Mouse (Mus musculus): Measurements from ENCODE around the gene Csrnp1. TPM values are rescaled to one million over a fixed set of nuclear protein-coding genes. Genes with fewer than 3 reads are reported as not detected.

Gene Csrnp1
- polyA plus RNA-seq, 1 experiment, result 0.23 TPM

DNA sequence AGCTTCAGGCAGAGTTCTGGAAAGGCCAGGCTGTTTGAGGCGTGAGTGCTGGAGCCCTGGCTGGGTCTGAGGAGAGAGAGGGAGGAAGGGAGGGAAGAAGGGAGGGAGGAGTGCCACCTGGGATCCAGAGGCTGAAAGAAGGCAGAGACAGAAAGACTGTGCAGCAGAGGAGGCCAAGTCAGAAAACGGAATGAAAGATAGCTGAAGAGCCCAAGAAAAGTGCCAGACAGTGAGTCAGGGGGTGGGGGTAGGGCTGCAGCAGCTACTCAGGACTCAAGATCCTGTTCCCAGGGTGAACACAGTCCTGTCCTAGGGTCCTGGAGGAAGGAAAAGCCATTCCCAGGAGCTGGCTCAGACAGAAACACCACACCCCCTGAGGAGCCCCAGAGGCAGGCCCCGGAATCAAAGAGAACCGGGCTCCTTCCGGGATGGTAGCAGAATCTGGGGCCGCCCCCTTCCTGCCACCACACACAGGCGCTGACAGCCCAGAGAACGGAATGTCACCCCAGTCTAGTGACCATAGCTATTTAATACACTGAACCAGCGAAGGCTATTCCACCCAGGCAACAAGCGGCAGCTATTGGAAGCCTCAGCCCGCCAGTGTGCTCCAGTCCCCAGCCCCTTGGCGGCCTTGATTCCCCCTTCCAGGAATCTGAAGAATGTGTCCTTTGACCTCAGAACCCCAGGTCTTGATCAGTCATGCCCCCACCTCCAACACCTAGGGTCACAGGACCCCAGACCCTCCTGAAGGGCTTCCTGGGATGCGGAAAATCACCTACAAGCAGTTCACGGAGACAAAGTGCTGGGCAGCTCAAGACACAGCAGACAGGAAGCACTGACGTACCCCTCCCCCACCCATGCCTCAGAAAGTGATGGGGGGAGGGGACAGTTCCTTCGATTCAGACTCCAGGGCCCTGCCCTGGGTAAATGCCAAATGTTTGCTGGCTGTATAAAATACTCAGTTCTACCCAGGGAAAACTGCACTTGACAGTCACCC, 3.0 kb downstream of the Csrnp1 start:
- no peaks in the 10 kb centered on the region for H3K36me3 ChIP-seq (ENCODE audit: control insufficient read depth)
- H3K27me3 ChIP-seq (ENCODE audit: control insufficient read depth), result peaks cover 46% of the 10 kb centered on the region
- H3K9me3 ChIP-seq (ENCODE audit: control insufficient read depth, low read length), result no peaks in the 10 kb centered on the region
- peak overlapping the region; percentile 17 for H3K4me3 ChIP-seq (replicated peaks)
- peaks cover 50% of the 10 kb centered on the region for H3K4me1 ChIP-seq (ENCODE audit: control insufficient read depth)
- no peak for TF ChIP-seq TAL1 (IDR thresholded peaks at IDR 0.05; ENCODE audit: low read length)
- TF ChIP-seq GATA1 (IDR thresholded peaks at IDR 0.05; ENCODE audit: low read length), result no peak

- no peak for TF ChIP-seq GATA1 (IDR thresholded peaks at IDR 0.05; ENCODE audit: low read length)
- TF ChIP-seq TAL1 (IDR thresholded peaks at IDR 0.05; ENCODE audit: low read length), result no peak
- Histone ChIP-seq H3K4me1 (ENCODE audit: control insufficient read depth) (peaks cover 50% of the 10 kb centered on the region), H3K27me3 (ENCODE audit: control insufficient read depth) (peaks cover 43% of the 10 kb centered on the region), H3K36me3 (ENCODE audit: control insufficient read depth) (no peaks in the 10 kb centered on the region), H3K4me3 (replicated peaks) (no peak overlapping the region), H3K9me3 (ENCODE audit: control insufficient read depth, low read length) (no peaks in the 10 kb centered on the region)
Measured at GRCm38 (mm10) chr9:119980770-119981182, 3.7 kb downstream of the Csrnp1 start.

DNA sequence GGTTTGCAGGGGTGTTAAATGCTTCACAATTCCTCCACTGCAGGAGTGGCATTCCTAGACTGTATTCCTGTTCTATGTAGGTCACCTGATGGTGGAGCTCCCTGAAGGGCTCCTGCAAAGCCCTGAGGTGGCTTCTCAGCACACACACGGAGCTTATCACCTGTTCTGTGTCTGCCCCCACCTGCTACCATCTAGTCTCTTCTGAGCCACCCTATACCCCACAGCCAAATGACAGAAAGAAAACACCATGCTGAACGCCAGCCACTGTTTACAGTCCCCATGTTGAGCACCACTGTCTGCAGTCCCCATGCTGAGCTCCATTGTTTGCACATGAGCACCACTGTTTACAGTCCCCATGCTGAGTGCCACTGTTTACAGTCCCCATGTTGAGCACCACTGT, 4.7 kb downstream of the Csrnp1 start:
- H3K36me3 ChIP-seq (ENCODE audit: control insufficient read depth), result no peaks in the 10 kb centered on the region
- no peaks in the 10 kb centered on the region for H3K9me3 ChIP-seq (ENCODE audit: control insufficient read depth, low read length)
- H3K4me3 ChIP-seq (replicated peaks), result no peak overlapping the region
- no peak for TF ChIP-seq GATA1 (IDR thresholded peaks at IDR 0.05; ENCODE audit: low read length)
- no peak for TF ChIP-seq TAL1 (IDR thresholded peaks at IDR 0.05; ENCODE audit: low read length)
- H3K4me1 ChIP-seq (ENCODE audit: control insufficient read depth), result peaks cover 50% of the 10 kb centered on the region
- peaks cover 38% of the 10 kb centered on the region for H3K27me3 ChIP-seq (ENCODE audit: control insufficient read depth)

GRCm38 (mm10) chr9:119978811-119979441, 5.5 kb downstream of the Csrnp1 start:
- Histone ChIP-seq H3K4me3 (replicated peaks) (no peak overlapping the region), H3K27me3 (ENCODE audit: control insufficient read depth) (peaks cover 30% of the 10 kb centered on the region), H3K9me3 (ENCODE audit: control insufficient read depth, low read length) (no peaks in the 10 kb centered on the region; the same call in 1 of the 2 replicates), H3K4me1 (ENCODE audit: control insufficient read depth) (peaks cover 44% of the 10 kb centered on the region), H3K36me3 (ENCODE audit: control insufficient read depth) (peaks cover 2% of the 10 kb centered on the region; the same call in 1 of the 2 replicates)
- no peak for TF ChIP-seq GATA1 (IDR thresholded peaks at IDR 0.05; ENCODE audit: low read length)
- no peak for TF ChIP-seq TAL1 (IDR thresholded peaks at IDR 0.05; ENCODE audit: low read length)

DNA sequence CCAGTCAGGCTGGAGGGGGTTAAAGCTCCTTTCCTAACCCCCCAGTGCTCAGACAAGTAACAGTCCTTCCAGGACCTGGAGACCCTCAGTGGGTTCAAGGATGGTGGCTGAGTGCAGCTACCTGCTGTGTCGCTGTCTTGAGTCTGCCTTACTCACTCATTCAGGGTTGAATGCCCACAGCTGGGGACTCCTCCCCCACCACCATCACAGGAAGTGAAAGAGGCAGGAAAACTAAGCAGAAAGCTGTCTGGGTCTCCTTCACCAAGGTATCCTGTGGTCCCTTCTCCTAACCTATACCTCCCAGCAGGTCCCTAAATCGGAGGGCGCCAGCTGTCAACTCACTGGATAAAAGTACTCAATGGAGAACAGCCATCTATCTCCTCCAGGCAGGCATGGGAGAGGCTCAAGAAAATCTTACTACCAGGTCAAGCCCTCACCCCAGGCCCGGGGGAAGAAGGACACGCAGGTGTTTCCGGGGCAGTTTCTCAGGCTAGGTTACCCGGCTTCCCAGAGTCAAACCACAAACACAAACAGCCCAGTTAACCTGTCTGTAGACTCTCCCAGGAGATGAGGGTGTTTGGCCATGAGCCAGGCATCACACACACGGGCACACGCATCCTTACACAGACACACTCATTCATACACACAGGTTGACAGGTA, 6.2 kb downstream of the Csrnp1 start:
- TF ChIP-seq GATA1 (IDR thresholded peaks at IDR 0.05; ENCODE audit: low read length) (no peak), TAL1 (IDR thresholded peaks at IDR 0.05; ENCODE audit: low read length) (no peak)
- peaks cover 5% of the 10 kb centered on the region; the same call in 1 of the 2 replicates for H3K36me3 ChIP-seq (ENCODE audit: control insufficient read depth)
- H3K9me3 ChIP-seq (ENCODE audit: control insufficient read depth, low read length), result no peaks in the 10 kb centered on the region; the same call in 1 of the 2 replicates
- H3K4me3 ChIP-seq (replicated peaks), result no peak overlapping the region
- peaks cover 37% of the 10 kb centered on the region for H3K4me1 ChIP-seq (ENCODE audit: control insufficient read depth)
- peaks cover 23% of the 10 kb centered on the region for H3K27me3 ChIP-seq (ENCODE audit: control insufficient read depth)

DNA sequence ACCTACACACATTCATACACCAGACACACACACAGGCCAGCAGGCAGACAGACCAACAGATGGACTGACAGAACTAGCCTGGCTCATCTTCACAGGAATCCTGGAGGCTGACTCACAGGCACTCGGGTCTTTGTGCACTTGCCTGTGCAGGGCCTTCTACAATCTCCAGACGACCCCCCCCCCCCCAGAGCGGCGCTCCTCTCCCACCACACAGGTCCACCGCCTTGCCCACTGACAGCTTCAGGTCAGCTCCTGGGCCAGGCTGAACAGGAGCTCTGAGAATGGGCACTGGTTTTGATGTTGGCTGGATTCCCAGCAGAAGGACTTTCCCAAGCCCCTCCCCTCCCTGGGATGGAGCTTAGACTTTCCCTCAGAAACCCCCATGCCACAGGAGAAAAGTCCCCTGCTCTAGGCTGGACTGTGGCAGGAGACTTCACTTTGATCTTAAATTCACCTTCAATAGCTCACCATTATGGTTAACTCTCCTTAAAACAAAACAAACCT, 6.8 kb downstream of the Csrnp1 start:
- H3K9me3 ChIP-seq (ENCODE audit: control insufficient read depth, low read length), result no peaks in the 10 kb centered on the region; the same call in 1 of the 2 replicates
- H3K4me3 ChIP-seq (replicated peaks), result no peak overlapping the region
- TF ChIP-seq TAL1 (IDR thresholded peaks at IDR 0.05; ENCODE audit: low read length) (no peak), GATA1 (IDR thresholded peaks at IDR 0.05; ENCODE audit: low read length) (no peak)
- H3K36me3 ChIP-seq (ENCODE audit: control insufficient read depth), result peaks cover 9% of the 10 kb centered on the region; the same call in 1 of the 2 replicates
- H3K27me3 ChIP-seq (ENCODE audit: control insufficient read depth), result peaks cover 16% of the 10 kb centered on the region
- H3K4me1 ChIP-seq (ENCODE audit: control insufficient read depth), result peaks cover 30% of the 10 kb centered on the region

DNA sequence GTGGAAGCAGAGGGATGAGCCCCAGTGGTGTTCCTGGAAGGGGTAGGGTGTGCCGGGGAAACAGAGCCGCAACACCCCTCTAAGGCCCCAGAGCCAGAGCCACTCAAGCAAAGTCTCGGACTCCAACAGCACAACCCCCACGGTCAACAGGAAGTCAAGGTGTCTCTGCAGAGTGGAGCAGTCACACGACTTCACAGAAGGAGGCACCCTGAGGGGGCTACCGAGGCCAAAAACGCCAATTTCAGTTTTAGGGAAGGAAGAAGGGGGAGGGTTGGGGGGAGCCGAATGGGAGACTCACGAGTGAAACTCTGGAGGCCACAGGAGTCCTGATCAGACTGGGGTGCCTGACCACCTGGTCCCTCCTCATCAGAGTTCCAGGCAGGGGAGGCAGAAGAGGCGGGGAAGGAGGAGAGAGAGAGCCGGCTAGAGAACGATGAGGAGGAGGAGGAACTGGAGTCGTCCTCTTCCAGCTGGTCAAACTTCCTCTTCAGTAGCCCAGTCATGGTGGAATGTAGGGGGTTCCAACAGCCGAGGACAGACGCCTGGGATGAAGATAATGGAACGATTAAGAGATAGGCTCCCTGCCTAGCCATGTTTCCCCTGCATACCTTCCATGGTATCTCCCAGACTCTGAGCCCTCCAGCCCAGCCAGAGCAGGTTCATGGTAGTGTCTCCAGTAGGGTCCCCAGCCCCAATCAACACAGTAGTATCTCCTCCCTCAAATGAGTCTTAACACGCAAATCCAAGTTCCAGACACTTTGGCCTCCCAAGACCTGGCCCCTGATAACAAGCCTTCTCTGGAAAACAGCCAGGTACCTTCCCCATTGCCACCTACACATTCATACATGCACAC, 7.5 kb downstream of the Csrnp1 start:
- peaks cover 10% of the 10 kb centered on the region for H3K27me3 ChIP-seq (ENCODE audit: control insufficient read depth)
- H3K4me1 ChIP-seq (ENCODE audit: control insufficient read depth), result peaks cover 24% of the 10 kb centered on the region
- H3K36me3 ChIP-seq (ENCODE audit: control insufficient read depth), result peaks cover 12% of the 10 kb centered on the region; the same call in 1 of the 2 replicates
- TF ChIP-seq GATA1 (IDR thresholded peaks at IDR 0.05; ENCODE audit: low read length) (no peak), TAL1 (IDR thresholded peaks at IDR 0.05; ENCODE audit: low read length) (no peak)
- H3K4me3 ChIP-seq (replicated peaks), result no peak overlapping the region
- no peaks in the 10 kb centered on the region; the same call in 1 of the 2 replicates for H3K9me3 ChIP-seq (ENCODE audit: control insufficient read depth, low read length)

DNA sequence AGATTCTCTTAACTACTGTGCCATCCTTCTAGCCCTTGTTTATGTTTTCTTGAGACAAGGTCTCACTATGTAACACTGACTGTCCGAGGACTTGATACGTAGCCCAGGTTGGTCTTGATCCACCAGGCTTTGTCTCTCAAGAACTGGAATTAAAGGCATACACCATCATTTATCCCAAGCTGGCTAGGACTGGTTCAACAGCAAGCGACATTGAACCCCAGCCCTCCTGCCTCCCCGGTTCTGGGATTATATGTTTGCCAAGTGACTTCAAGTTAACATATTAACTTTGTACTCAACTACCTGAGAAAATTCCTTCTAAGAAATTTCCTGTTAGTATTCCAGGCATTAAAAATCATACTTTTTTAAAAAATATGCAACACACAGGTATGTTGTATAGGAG, 9.2 kb downstream of the Csrnp1 start:
- Histone ChIP-seq H3K27me3 (ENCODE audit: control insufficient read depth) (no peaks in the 10 kb centered on the region), H3K9me3 (ENCODE audit: control insufficient read depth, low read length) (no peaks in the 10 kb centered on the region; the same call in 1 of the 2 replicates), H3K36me3 (ENCODE audit: control insufficient read depth) (peaks cover 12% of the 10 kb centered on the region; the same call in 1 of the 2 replicates), H3K4me3 (replicated peaks) (no peak overlapping the region), H3K4me1 (ENCODE audit: control insufficient read depth) (peaks cover 11% of the 10 kb centered on the region)
- TF ChIP-seq TAL1 (IDR thresholded peaks at IDR 0.05; ENCODE audit: low read length) (no peak), GATA1 (IDR thresholded peaks at IDR 0.05; ENCODE audit: low read length) (no peak)

Data from erythroblast, embryonic 14.5 days (primary cell).